Mouse (Mus musculus): Measurements from ENCODE around the gene Ninl. TPM values are rescaled to one million over a fixed set of nuclear protein-coding genes. Genes with fewer than 3 reads are reported as not detected.

Gene Ninl
- polyA plus RNA-seq, 1 experiment from 2014 or later, result 13.0 TPM

GRCm38 (mm10) chr2:150902347-150902746, 136.8 kb downstream of the Ninl start:
- H3K9ac ChIP-seq (replicated peaks; ENCODE audit: low read length), result no peak overlapping the region
- no peak overlapping the region for H3K27ac ChIP-seq (ENCODE audit: low read length)
- no peaks in the 10 kb centered on the region for H3K9me3 ChIP-seq (ENCODE audit: low read length)
- 81% methylated on average over 8 of the region's 8 CpGs for WGBS
- H3K4me1 ChIP-seq (ENCODE audit: insufficient read depth, low read length), result peaks cover 19% of the 10 kb centered on the region
- H3K4me3 ChIP-seq (ENCODE audit: low read length), result no peak overlapping the region
- no peaks in the 10 kb centered on the region for H3K36me3 ChIP-seq (ENCODE audit: insufficient read depth, low read length)
- ATAC-seq (ENCODE audit: low FRiP score, low TSS enrichment), result no peak
- H3K27me3 ChIP-seq (ENCODE audit: insufficient read depth, low read length), result no peaks in the 10 kb centered on the region
- H3K4me2 ChIP-seq (replicated peaks; ENCODE audit: low read depth, low read length), result no peak overlapping the region

DNA sequence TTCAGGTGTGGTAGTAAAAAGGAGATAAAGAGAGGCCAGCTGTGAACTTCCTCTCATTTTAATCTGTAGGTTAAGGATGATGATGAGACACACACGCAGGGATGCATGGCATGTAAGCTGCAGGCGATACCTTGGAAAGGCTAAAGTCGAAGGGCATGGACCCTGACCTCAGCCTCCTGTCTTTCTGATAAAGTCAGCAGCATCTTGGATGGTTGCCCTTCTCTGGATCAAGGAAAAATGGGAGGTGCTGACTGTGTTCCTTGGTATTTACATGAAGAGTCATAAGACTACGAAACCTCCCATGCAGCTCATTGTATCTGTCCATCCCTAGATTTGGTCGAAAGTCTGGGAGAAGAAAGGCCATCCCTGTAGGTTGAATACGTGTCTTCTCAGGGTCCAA, 138.8 kb downstream of the Ninl start:
- Histone ChIP-seq H3K4me2 (replicated peaks; ENCODE audit: low read depth, low read length) (no peak overlapping the region), H3K27ac (ENCODE audit: low read length) (no peak overlapping the region), H3K27me3 (ENCODE audit: insufficient read depth, low read length) (no peaks in the 10 kb centered on the region), H3K4me1 (ENCODE audit: insufficient read depth, low read length) (peaks cover 19% of the 10 kb centered on the region), H3K36me3 (ENCODE audit: insufficient read depth, low read length) (no peaks in the 10 kb centered on the region), H3K9ac (replicated peaks; ENCODE audit: low read length) (no peak overlapping the region), H3K9me3 (ENCODE audit: low read length) (no peaks in the 10 kb centered on the region), H3K4me3 (ENCODE audit: low read length) (no peak overlapping the region)
- WGBS, result 81% methylated on average over 6 of the region's 6 CpGs
- no peak for ATAC-seq (ENCODE audit: low FRiP score, low TSS enrichment)

DNA sequence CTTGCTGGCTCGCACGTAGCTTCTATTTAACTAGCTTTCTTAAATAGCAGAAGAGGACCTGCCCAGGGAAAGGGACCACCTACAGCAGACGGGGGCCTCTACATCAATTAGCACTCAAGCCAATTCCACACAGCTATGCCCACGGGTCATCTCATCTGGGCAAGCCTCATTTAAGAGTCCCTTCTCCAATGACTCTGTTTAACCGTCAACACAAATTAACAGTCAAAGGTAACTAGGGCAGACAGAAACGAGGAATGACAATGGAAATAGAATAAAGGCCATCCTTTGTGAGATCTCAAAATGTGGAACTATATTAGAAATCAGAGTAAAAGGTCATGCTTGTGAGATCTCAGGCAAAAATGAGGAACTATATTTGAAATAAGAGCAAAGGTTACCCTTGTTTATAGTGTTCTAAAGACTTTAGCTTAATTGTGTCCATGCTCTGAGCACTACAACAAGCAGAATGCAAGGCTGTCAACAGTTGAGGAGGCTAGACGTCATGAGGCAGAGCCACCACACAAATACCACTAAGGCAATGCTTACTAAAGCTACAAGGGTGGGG, 143.4 kb downstream of the Ninl start:
- 76% methylated on average over 7 of the region's 7 CpGs for WGBS
- no peaks in the 10 kb centered on the region for H3K9me3 ChIP-seq (ENCODE audit: low read length)
- H3K36me3 ChIP-seq (ENCODE audit: insufficient read depth, low read length), result no peaks in the 10 kb centered on the region
- no peaks in the 10 kb centered on the region for H3K27me3 ChIP-seq (ENCODE audit: insufficient read depth, low read length)
- H3K4me2 ChIP-seq (replicated peaks; ENCODE audit: low read depth, low read length), result no peak overlapping the region
- no peak overlapping the region for H3K9ac ChIP-seq (replicated peaks; ENCODE audit: low read length)
- H3K4me1 ChIP-seq (ENCODE audit: insufficient read depth, low read length), result no peaks in the 10 kb centered on the region
- H3K27ac ChIP-seq (ENCODE audit: low read length), result no peak overlapping the region
- H3K4me3 ChIP-seq (ENCODE audit: low read length), result no peak overlapping the region
- ATAC-seq (ENCODE audit: low FRiP score, low TSS enrichment), result no peak

DNA sequence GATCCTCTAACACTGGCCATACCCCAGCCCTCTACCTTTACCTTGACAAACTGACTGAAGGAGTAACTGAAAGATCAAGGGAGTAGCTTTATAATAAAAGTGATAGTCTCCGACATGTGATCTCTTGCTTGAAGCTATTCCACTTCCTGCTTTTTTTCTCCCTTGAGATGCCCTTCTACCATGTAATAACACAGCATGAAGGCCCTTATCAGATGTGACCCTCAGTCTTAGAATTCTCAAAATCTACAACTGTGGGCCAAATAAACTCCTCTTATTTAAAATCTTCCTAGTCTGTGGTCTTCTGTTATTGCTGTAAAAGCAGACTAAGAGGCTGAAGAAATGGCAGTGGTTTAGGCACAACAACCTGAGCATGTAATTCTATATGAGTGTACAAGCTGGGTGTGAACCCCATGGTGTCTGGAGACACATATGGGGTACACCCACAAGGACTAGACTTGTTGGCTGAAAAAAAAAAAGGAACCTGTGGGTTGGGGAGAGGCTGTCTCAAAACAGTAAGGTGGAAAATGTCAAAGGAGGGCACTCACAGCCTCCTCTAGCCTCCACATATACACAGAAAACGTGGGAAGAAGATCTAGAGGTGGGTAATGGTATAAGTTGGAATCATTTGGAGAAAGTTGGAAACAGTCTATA, 144.4 kb downstream of the Ninl start:
- no peaks in the 10 kb centered on the region for H3K9me3 ChIP-seq (ENCODE audit: low read length)
- H3K27me3 ChIP-seq (ENCODE audit: insufficient read depth, low read length), result no peaks in the 10 kb centered on the region
- no peak overlapping the region for H3K4me3 ChIP-seq (ENCODE audit: low read length)
- 77% methylated on average over 2 of the region's 2 CpGs for WGBS
- no peak overlapping the region for H3K4me2 ChIP-seq (replicated peaks; ENCODE audit: low read depth, low read length)
- H3K36me3 ChIP-seq (ENCODE audit: insufficient read depth, low read length), result no peaks in the 10 kb centered on the region
- no peak for ATAC-seq (ENCODE audit: low FRiP score, low TSS enrichment)
- H3K4me1 ChIP-seq (ENCODE audit: insufficient read depth, low read length), result no peaks in the 10 kb centered on the region
- H3K27ac ChIP-seq (ENCODE audit: low read length), result no peak overlapping the region
- no peak overlapping the region for H3K9ac ChIP-seq (replicated peaks; ENCODE audit: low read length)

DNA sequence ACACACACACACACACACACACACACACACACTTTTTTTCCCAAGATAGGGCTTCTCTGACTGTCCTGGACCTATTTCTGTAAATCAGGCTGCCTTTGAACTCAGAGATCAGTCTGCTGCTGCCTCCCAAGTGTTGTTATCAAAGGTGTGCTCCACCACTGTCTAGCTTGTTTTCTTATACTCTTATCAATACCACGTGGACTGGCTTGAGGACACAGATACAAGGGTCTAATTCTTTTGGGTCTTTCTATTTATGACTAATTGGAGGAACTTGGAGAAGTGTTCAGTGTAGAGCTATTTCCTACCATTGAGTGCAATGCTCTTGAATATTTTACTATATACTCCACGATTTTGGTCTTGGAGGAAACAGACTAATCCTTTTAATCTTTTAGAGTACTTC, 151.8 kb downstream of the Ninl start:
- no peak overlapping the region for H3K4me3 ChIP-seq (ENCODE audit: low read length)
- H3K4me1 ChIP-seq (ENCODE audit: insufficient read depth, low read length), result no peaks in the 10 kb centered on the region
- ATAC-seq (ENCODE audit: low FRiP score, low TSS enrichment), result no peak
- no peak overlapping the region for H3K4me2 ChIP-seq (replicated peaks; ENCODE audit: low read depth, low read length)
- H3K36me3 ChIP-seq (ENCODE audit: insufficient read depth, low read length), result 0 out of 2 replicates have a peak, but pooled peaks cover 2% of the 10 kb centered on the region
- WGBS, result 81% methylated on average over 2 of the region's 2 CpGs
- no peak overlapping the region for H3K9ac ChIP-seq (replicated peaks; ENCODE audit: low read length)
- H3K9me3 ChIP-seq (ENCODE audit: low read length), result no peaks in the 10 kb centered on the region
- no peaks in the 10 kb centered on the region for H3K27me3 ChIP-seq (ENCODE audit: insufficient read depth, low read length)
- H3K27ac ChIP-seq (ENCODE audit: low read length), result no peak overlapping the region

- 0 out of 2 replicates have a peak, but pooled peaks cover 2% of the 10 kb centered on the region for H3K36me3 ChIP-seq (ENCODE audit: insufficient read depth, low read length)
- H3K4me3 ChIP-seq (ENCODE audit: low read length), result no peak overlapping the region
- H3K27ac ChIP-seq (ENCODE audit: low read length), result no peak overlapping the region
- no peak overlapping the region for H3K4me2 ChIP-seq (replicated peaks; ENCODE audit: low read depth, low read length)
- no peaks in the 10 kb centered on the region for H3K4me1 ChIP-seq (ENCODE audit: insufficient read depth, low read length)
- no peak overlapping the region for H3K9ac ChIP-seq (replicated peaks; ENCODE audit: low read length)
- no peaks in the 10 kb centered on the region for H3K27me3 ChIP-seq (ENCODE audit: insufficient read depth, low read length)
- ATAC-seq (ENCODE audit: low FRiP score, low TSS enrichment), result no peak
- H3K9me3 ChIP-seq (ENCODE audit: low read length), result no peaks in the 10 kb centered on the region
Observed at GRCm38 (mm10) chr2:150886315-150886714, 152.9 kb downstream of the Ninl start.

DNA sequence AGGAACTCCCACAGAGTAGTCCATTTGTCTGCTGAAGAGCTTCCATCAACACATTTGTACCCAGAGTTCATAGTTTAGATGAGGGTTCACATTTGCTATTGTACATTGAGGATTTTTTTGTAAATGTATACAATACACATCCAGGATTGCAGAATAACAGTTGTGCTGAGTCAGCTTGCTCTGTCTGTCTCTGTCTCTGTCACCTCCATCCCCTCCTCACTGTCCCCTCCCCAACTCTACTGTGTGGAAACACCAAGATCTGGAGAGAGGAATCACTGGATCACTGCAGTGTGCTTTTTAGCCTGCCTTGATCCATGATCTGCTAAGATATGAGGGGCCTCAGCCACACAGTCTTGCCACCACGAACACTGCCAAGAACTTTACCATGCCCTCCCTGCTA, 153.4 kb downstream of the Ninl start:
- Histone ChIP-seq H3K4me3 (ENCODE audit: low read length) (no peak overlapping the region), H3K4me1 (ENCODE audit: insufficient read depth, low read length) (no peaks in the 10 kb centered on the region), H3K27me3 (ENCODE audit: insufficient read depth, low read length) (no peaks in the 10 kb centered on the region), H3K36me3 (ENCODE audit: insufficient read depth, low read length) (0 out of 2 replicates have a peak, but pooled peaks cover 2% of the 10 kb centered on the region), H3K4me2 (replicated peaks; ENCODE audit: low read depth, low read length) (no peak overlapping the region), H3K9ac (replicated peaks; ENCODE audit: low read length) (no peak overlapping the region), H3K9me3 (ENCODE audit: low read length) (no peaks in the 10 kb centered on the region), H3K27ac (ENCODE audit: low read length) (no peak overlapping the region)
- ATAC-seq (ENCODE audit: low FRiP score, low TSS enrichment), result no peak
- 85% methylated on average over 1 of the region's 1 CpGs for WGBS

DNA sequence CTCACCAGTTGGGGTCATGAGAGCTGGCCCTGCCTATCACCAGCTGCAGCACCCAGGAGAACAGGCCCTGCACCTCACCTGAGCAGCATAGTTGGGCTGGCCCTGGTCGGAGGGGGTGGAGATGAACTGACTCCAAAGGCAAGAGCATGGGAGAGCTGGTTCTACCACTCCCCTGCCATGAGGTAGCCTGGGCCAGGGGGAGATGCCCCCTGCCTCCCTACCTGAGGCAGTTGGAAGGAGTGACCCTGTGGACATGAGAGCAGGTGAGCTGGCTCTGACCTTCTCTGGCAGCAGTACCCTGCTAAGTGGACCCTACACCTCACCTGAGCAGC, 154.4 kb downstream of the Ninl start:
- Histone ChIP-seq H3K9me3 (ENCODE audit: low read length) (no peaks in the 10 kb centered on the region), H3K27me3 (ENCODE audit: insufficient read depth, low read length) (no peaks in the 10 kb centered on the region), H3K9ac (replicated peaks; ENCODE audit: low read length) (no peak overlapping the region), H3K4me3 (ENCODE audit: low read length) (no peak overlapping the region), H3K4me1 (ENCODE audit: insufficient read depth, low read length) (no peaks in the 10 kb centered on the region), H3K4me2 (replicated peaks; ENCODE audit: low read depth, low read length) (no peak overlapping the region), H3K27ac (ENCODE audit: low read length) (no peak overlapping the region), H3K36me3 (ENCODE audit: insufficient read depth, low read length) (0 out of 2 replicates have a peak, but pooled peaks cover 2% of the 10 kb centered on the region)
- WGBS, result 67% methylated on average over 1 of the region's 1 CpGs
- peak; percentile 15; the same call in 1 of the 2 replicates for ATAC-seq (ENCODE audit: low FRiP score, low TSS enrichment)

Other genes starting within 250 kb of the Ninl start
- 71.0 and 74.1 TPM in 2 replicates for gene Abhd12, start 134.6 kb downstream of the Ninl start, polyA plus RNA-seq (2015; fragmentation: Nextera tagmentation; extraction: Ambion mirVana)
- gene Gins1, start 134.0 kb downstream of the Ninl start, polyA plus RNA-seq (2015; fragmentation: Nextera tagmentation; extraction: Ambion mirVana), result 41.6 and 43.3 TPM in 2 replicates
- gene Nanp, start within 50 bp of the Ninl start, polyA plus RNA-seq (2015; fragmentation: Nextera tagmentation; extraction: Ambion mirVana), result 46.1 and 49.5 TPM in 2 replicates
- not detected in 2 replicates for gene Gm14151, start 53.0 kb upstream of the Ninl start, polyA plus RNA-seq (2015; fragmentation: Nextera tagmentation; extraction: Ambion mirVana)
- not detected in 2 replicates for gene Gm14147, start 58.9 kb upstream of the Ninl start, polyA plus RNA-seq (2015; fragmentation: Nextera tagmentation; extraction: Ambion mirVana)

All from kidney, embryonic 16.5 days (tissue).